Mouse (Mus musculus) forebrain, embryonic 12.5 days (tissue): ENCODE measurements around the gene Tpcn2. TPM values are rescaled to one million over a fixed set of nuclear protein-coding genes. Genes with fewer than 3 reads are reported as not detected.

Experiments
- ATAC-seq: fragments of 200-750 bp; cut with Nextera tagmentation; 2 replicates; pipeline ENCODE4 v1.8.0; 2017; ENCODE audit warnings: moderate TSS enrichment; ENCODE audit not compliant: low FRiP score
- H3K27ac ChIP-seq: fragments of 300-500 bp; sonication (generic); 2 replicates; pipeline ENCODE4 v1.5.1; 2016; ENCODE audit warnings: mild to moderate bottlenecking
- H3K27me3 ChIP-seq: fragments of 300-500 bp; sonication (generic); 2 replicates; pipeline ENCODE4 v1.6.1; 2016; ENCODE audit warnings: mild to moderate bottlenecking
- H3K36me3 ChIP-seq: fragments of 300-500 bp; sonication (generic); replicated peaks from 2 replicates; pipeline ENCODE4 v1.6.1; 2016; ENCODE audit warnings: mild to moderate bottlenecking
- H3K4me1 ChIP-seq: fragments of 300-500 bp; sonication (generic); 2 replicates; pipeline ENCODE4 v1.6.1; 2016
- H3K4me2 ChIP-seq: fragments of 300-500 bp; sonication (generic); 2 replicates; pipeline ENCODE4 v1.6.1; 2016; ENCODE audit warnings: mild to moderate bottlenecking, moderate library complexity
- H3K4me3 ChIP-seq: fragments of 300-500 bp; sonication (generic); replicated peaks from 2 replicates; pipeline ENCODE4 v1.5.1; 2016; ENCODE audit warnings: mild to moderate bottlenecking
- H3K9ac ChIP-seq: fragments of 300-500 bp; sonication (generic); 2 replicates; pipeline ENCODE4 v1.6.1; 2016; ENCODE audit warnings: mild to moderate bottlenecking
- H3K9me3 ChIP-seq: fragments of 300-500 bp; sonication (generic); 2 replicates; pipeline ENCODE4 v1.6.1; 2016
- WGBS: fragments of 180-500 bp; shearing (Covaris S2); methylation state at CpG from one replicate; pipeline ENCODE4 v1.1.7; 2016; 5-methylcytosine and 5-hydroxymethylcytosine counted together
- polyA plus RNA-seq: library from polyadenylated mRNA; unstranded; fragments of >200 nt; fragmentation: Nextera tagmentation; extraction: Ambion mirVana; gene quantifications from 2 replicates; pipeline ENCODE4 v1.2.1, GENCODE M21; 2016

Gene Tpcn2
- polyA plus RNA-seq, 1 experiment from 2014 or later: 4.8 TPM

- H3K36me3 ChIP-seq: no peaks in the 10 kb centered on the region
- WGBS: 95% methylated on average over 1 of the region's 1 CpGs
- H3K27me3 ChIP-seq: no peaks in the 10 kb centered on the region
- H3K27ac ChIP-seq: no peak overlapping the region
- no peak overlapping the region for H3K4me2 ChIP-seq
- no peak overlapping the region for H3K9ac ChIP-seq
- peaks cover 6% of the 10 kb centered on the region; the same call in 1 of the 2 replicates for H3K4me1 ChIP-seq
- no peak overlapping the region for H3K4me3 ChIP-seq
- peaks cover 8% of the 10 kb centered on the region; the same call in 1 of the 2 replicates for H3K9me3 ChIP-seq
- no peak for ATAC-seq
Measured at GRCm38 (mm10) chr7:145137871-145138270, 145.9 kb downstream of the Tpcn2 start.

- H3K4me3 ChIP-seq: no peak overlapping the region
- no peak overlapping the region for H3K4me2 ChIP-seq
- H3K27ac ChIP-seq: no peak overlapping the region
- peaks cover 8% of the 10 kb centered on the region; the same call in 1 of the 2 replicates for H3K9me3 ChIP-seq
- peaks cover 6% of the 10 kb centered on the region; the same call in 1 of the 2 replicates for H3K4me1 ChIP-seq
- no peaks in the 10 kb centered on the region for H3K36me3 ChIP-seq
- no peak overlapping the region for H3K9ac ChIP-seq
- H3K27me3 ChIP-seq: no peaks in the 10 kb centered on the region
- ATAC-seq: no peak
- WGBS: 90% methylated on average over 4 of the region's 4 CpGs
Measured at GRCm38 (mm10) chr7:145136831-145137230, 147.0 kb downstream of the Tpcn2 start.

Other genes with a start within 250 kb of the Tpcn2 start
- 0.59 and 0.91 TPM in 2 replicates for gene 1810010D01Rik, start 75.9 kb downstream of the Tpcn2 start, polyA plus RNA-seq
- gene Mrgprf, start 16.8 kb upstream of the Tpcn2 start, polyA plus RNA-seq: 0.46 and 0.47 TPM in 2 replicates
- not detected in 2 replicates for gene Mrgprd, start 30.8 kb upstream of the Tpcn2 start, polyA plus RNA-seq